Mouse (Mus musculus) MEL (cell line): ENCODE results near the gene Gm17490. TPM values are rescaled to one million over a fixed set of nuclear protein-coding genes. Genes with fewer than 3 reads are reported as not detected.

ENCODE experiments used
- DNase-seq: peaks from one replicate; pipeline ENCODE4 v3.0.0; 2011; ENCODE audit warnings: low read depth, low spot score
- H3K27ac ChIP-seq: 2 replicates; pipeline ENCODE4 v1.5.1; 2012; ENCODE audit warnings: low read depth, mild to moderate bottlenecking, control low read depth, low read length, moderate library complexity; ENCODE audit not compliant: control insufficient read depth
- H3K27me3 ChIP-seq, 2 experiments: fragments of 150-350 bp in 1 of 2; sonication (generic) in 1 of 2; 2 replicates each; pipeline ENCODE4 v1.6.1; 2012; ENCODE audit warnings: low read length in 2 of 2, mild to moderate bottlenecking in 2 of 2, improper control_type of control experiment in 1 of 2, moderate library complexity in 1 of 2; ENCODE audit not compliant: insufficient read depth in 2 of 2, control insufficient read depth in 1 of 2
- H3K36me3 ChIP-seq, 2 experiments: 2 replicates each; pipeline ENCODE4 v1.6.1; 2012 to 2014; ENCODE audit warnings: low read length in 2 of 2, improper control_type of control experiment in 1 of 2, inconsistent platforms in 1 of 2, mild to moderate bottlenecking in 1 of 2; ENCODE audit not compliant: insufficient read depth in 2 of 2, control insufficient read depth in 1 of 2
- H3K4me1 ChIP-seq, 2 experiments: fragments of 150-350 bp in 1 of 2; sonication (generic) in 1 of 2; 2 replicates each; pipeline ENCODE4 v1.6.1; 2012; ENCODE audit warnings: low read length in 2 of 2, improper control_type of control experiment in 1 of 2, mild to moderate bottlenecking in 1 of 2; ENCODE audit not compliant: insufficient read depth in 2 of 2, control insufficient read depth in 1 of 2
- H3K4me3 ChIP-seq, 2 experiments: fragments of 150-350 bp in 1 of 2; sonication (generic) in 1 of 2; 2 replicates each; pipeline ENCODE4 v1.5.1; 2012; ENCODE audit warnings: low read depth in 2 of 2, low read length in 2 of 2, mild to moderate bottlenecking in 2 of 2, moderate library complexity in 2 of 2, control low read depth in 1 of 2, improper control_type of control experiment in 1 of 2; ENCODE audit not compliant: control insufficient read depth in 1 of 2, insufficient read depth in 1 of 2
- H3K79me2 ChIP-seq: 2 replicates; pipeline ENCODE4 v1.6.1; 2012; ENCODE audit warnings: mild to moderate bottlenecking, low read length, moderate library complexity; ENCODE audit not compliant: control insufficient read depth, poor library complexity, insufficient read depth
- H3K9ac ChIP-seq: 2 replicates; pipeline ENCODE4 v1.6.1; 2012; ENCODE audit warnings: low read depth, mild to moderate bottlenecking, control low read depth, low read length, moderate library complexity; ENCODE audit not compliant: control insufficient read depth, poor library complexity, severe bottlenecking
- H3K9me3 ChIP-seq: fragments of 150-350 bp; sonication (generic); replicated peaks from 2 replicates; pipeline ENCODE4 v1.6.1; 2012; ENCODE audit warnings: mild to moderate bottlenecking, low read length, improper control_type of control experiment, moderate library complexity; ENCODE audit not compliant: insufficient read depth
- BHLHE40 ChIP-seq: IDR thresholded peaks from 2 replicates; pipeline ENCODE4 v1.6.1; 2012; ENCODE audit warnings: low read depth, mild to moderate bottlenecking, inconsistent platforms, low read length, improper control_type of control experiment, borderline replicate concordance
- CHD1 ChIP-seq: IDR thresholded peaks from 2 replicates; pipeline ENCODE4 v1.6.1; 2012; ENCODE audit warnings: low read depth, mild to moderate bottlenecking, inconsistent platforms, low read length, improper control_type of control experiment
- CTCF ChIP-seq, 3 experiments: IDR thresholded peaks in 2 of 3; conservative IDR thresholded peaks in 1 of 3; 2 replicates each; pipeline ENCODE4 v1.5.1; 2011 to 2012; ENCODE audit warnings: low read length in 3 of 3, low read depth in 2 of 3, mild to moderate bottlenecking in 2 of 3, improper control_type of control experiment in 1 of 3, inconsistent platforms in 1 of 3, mixed read lengths in 1 of 3, moderate library complexity in 1 of 3; ENCODE audit not compliant: control insufficient read depth in 1 of 3, insufficient read depth in 1 of 3, poor library complexity in 1 of 3, severe bottlenecking in 1 of 3
- E2F4 ChIP-seq: IDR thresholded peaks from 2 replicates; pipeline ENCODE4 v1.6.1; 2011; ENCODE audit warnings: low read depth, low read length, improper control_type of control experiment, borderline replicate concordance
- EP300 ChIP-seq, 2 experiments: IDR thresholded peaks; 2 replicates each; pipeline ENCODE4 v1.6.1; 2011; ENCODE audit warnings: improper control_type of control experiment in 2 of 2, low read length in 2 of 2, low read depth in 1 of 2, mild to moderate bottlenecking in 1 of 2
- ETS1 ChIP-seq: IDR thresholded peaks from 2 replicates; pipeline ENCODE4 v1.6.1; 2012; ENCODE audit warnings: low read depth, mild to moderate bottlenecking, inconsistent platforms, low read length, improper control_type of control experiment, moderate library complexity
- GABPA ChIP-seq: IDR thresholded peaks from 2 replicates; pipeline ENCODE4 v1.6.1; 2012; ENCODE audit warnings: low read depth, mild to moderate bottlenecking, inconsistent platforms, low read length, improper control_type of control experiment, moderate library complexity
- MAFK ChIP-seq: IDR thresholded peaks from 2 replicates; pipeline ENCODE4 v1.6.1; 2011; ENCODE audit warnings: low read depth, mild to moderate bottlenecking, low read length, improper control_type of control experiment, borderline replicate concordance
- MAZ ChIP-seq: IDR thresholded peaks from 2 replicates; pipeline ENCODE4 v1.6.1; 2012; ENCODE audit warnings: low read depth, mild to moderate bottlenecking, inconsistent platforms, low read length, improper control_type of control experiment
- MEF2A ChIP-seq: IDR thresholded peaks from 2 replicates; pipeline ENCODE4 v1.6.1; 2014; ENCODE audit warnings: low read depth, mild to moderate bottlenecking, inconsistent platforms, low read length, improper control_type of control experiment; ENCODE audit not compliant: poor library complexity, insufficient replicate concordance, severe bottlenecking; ENCODE audit errors: extremely low read depth
- MYB ChIP-seq: IDR thresholded peaks from 2 replicates; pipeline ENCODE4 v1.6.1; 2011; ENCODE audit warnings: mild to moderate bottlenecking, low read depth, low read length, improper control_type of control experiment
- MYC ChIP-seq: IDR thresholded peaks from 2 replicates; pipeline ENCODE4 v1.6.1; 2011; ENCODE audit warnings: low read depth, mild to moderate bottlenecking, low read length, improper control_type of control experiment, moderate library complexity
- NRF1 ChIP-seq: IDR thresholded peaks from 2 replicates; pipeline ENCODE4 v1.6.1; 2014; ENCODE audit warnings: low read depth, mild to moderate bottlenecking, inconsistent platforms, low read length, improper control_type of control experiment, moderate library complexity; ENCODE audit not compliant: poor library complexity, insufficient read depth, severe bottlenecking
- POLR2A ChIP-seq, 2 experiments: IDR thresholded peaks; 2 replicates each; pipeline ENCODE4 v1.6.1; 2011 to 2012; ENCODE audit warnings: low read length in 2 of 2, mild to moderate bottlenecking in 2 of 2, control low read depth in 1 of 2, improper control_type of control experiment in 1 of 2, low read depth in 1 of 2, moderate library complexity in 1 of 2; ENCODE audit not compliant: control insufficient read depth in 1 of 2, insufficient read depth in 1 of 2, poor library complexity in 1 of 2
- POLR2AphosphoS2 ChIP-seq: IDR thresholded peaks from 2 replicates; pipeline ENCODE4 v1.6.1; 2011; ENCODE audit warnings: low read length, improper control_type of control experiment
- SIN3A ChIP-seq: IDR thresholded peaks from 2 replicates; pipeline ENCODE4 v1.6.1; 2012; ENCODE audit warnings: low read length, improper control_type of control experiment, inconsistent platforms
- SMC3 ChIP-seq: IDR thresholded peaks from 2 replicates; pipeline ENCODE4 v1.6.1; 2011; ENCODE audit warnings: low read depth, low read length, improper control_type of control experiment
- TBP ChIP-seq: IDR thresholded peaks from 2 replicates; pipeline ENCODE4 v1.8.0; 2011; ENCODE audit warnings: low read depth, low read length, improper control_type of control experiment
- TCF12 ChIP-seq: IDR thresholded peaks from 2 replicates; pipeline ENCODE4 v1.6.1; 2014; ENCODE audit warnings: low read depth, mild to moderate bottlenecking, inconsistent platforms, low read length, improper control_type of control experiment, moderate library complexity
- UBTF ChIP-seq: IDR thresholded peaks from 2 replicates; pipeline ENCODE4 v1.6.1; 2012; ENCODE audit warnings: low read depth, mild to moderate bottlenecking, inconsistent platforms, low read length, improper control_type of control experiment, moderate library complexity, borderline replicate concordance; ENCODE audit not compliant: insufficient read depth
- ZKSCAN1 ChIP-seq: IDR thresholded peaks from 2 replicates; pipeline ENCODE4 v1.6.1; 2012; ENCODE audit warnings: low read depth, mild to moderate bottlenecking, inconsistent platforms, low read length, improper control_type of control experiment, moderate library complexity
- polyA plus RNA-seq, 2 experiments: library from polyadenylated mRNA; stranded (reverse) in 1 of 2; unstranded in 1 of 2; fragments of >175 nt in 1 of 2; fragments of >200 nt in 1 of 2; gene quantifications; 2 replicates each; pipeline versions ENCODE4 v1.2.1 to v1.2.4; 2012; ENCODE audit warnings: low replicate concordance in 2 of 2, low read depth in 1 of 2; ENCODE audit not compliant: insufficient read length in 2 of 2, insufficient read depth in 1 of 2, missing spikeins in 1 of 2
- total RNA-seq: library from RNA; depleted of rRNA; stranded (reverse); fragments of 300-350 nt; gene quantifications from 2 replicates; pipeline ENCODE4 v1.2.3, GENCODE M21; 2012

Gm17490 gene
- total and polyA plus RNA-seq, 3 experiments, result not detected

- H3K27ac ChIP-seq, result no peak overlapping the region
- TF ChIP-seq BHLHE40 (no peak), ZKSCAN1 (no peak), MYB (no peak), CTCF (IDR thresholded peaks at IDR 0.05 in 2 of 3, conservative IDR thresholded peaks at IDR 0.05 in 1 of 3; ENCODE audit: control insufficient read depth in 1 of 3, insufficient read depth in 1 of 3, low read depth in 2 of 3, low read length in 3 of 3, poor library complexity in 1 of 3, severe bottlenecking in 1 of 3) (no peak), MYC (no peak), TCF12 (no peak), GABPA (no peak)
- peaks cover 0 to 1% of the 10 kb centered on the region in 2 experiments; a peak in 2 of 4 replicates for H3K27me3 ChIP-seq
- no peaks in the 10 kb centered on the region for H3K4me1 ChIP-seq
- no peak overlapping the region for H3K4me3 ChIP-seq
- no peaks in the 10 kb centered on the region for H3K79me2 ChIP-seq
- H3K9me3 ChIP-seq, result no peaks in the 10 kb centered on the region
- no peak for DNase-seq
- no peaks in the 10 kb centered on the region for H3K36me3 ChIP-seq
- no peak overlapping the region for H3K9ac ChIP-seq
These were observed 18.0 kb upstream of the Gm17490 start for GRCm38 (mm10) chr2:11644057-11644456.

DNA sequence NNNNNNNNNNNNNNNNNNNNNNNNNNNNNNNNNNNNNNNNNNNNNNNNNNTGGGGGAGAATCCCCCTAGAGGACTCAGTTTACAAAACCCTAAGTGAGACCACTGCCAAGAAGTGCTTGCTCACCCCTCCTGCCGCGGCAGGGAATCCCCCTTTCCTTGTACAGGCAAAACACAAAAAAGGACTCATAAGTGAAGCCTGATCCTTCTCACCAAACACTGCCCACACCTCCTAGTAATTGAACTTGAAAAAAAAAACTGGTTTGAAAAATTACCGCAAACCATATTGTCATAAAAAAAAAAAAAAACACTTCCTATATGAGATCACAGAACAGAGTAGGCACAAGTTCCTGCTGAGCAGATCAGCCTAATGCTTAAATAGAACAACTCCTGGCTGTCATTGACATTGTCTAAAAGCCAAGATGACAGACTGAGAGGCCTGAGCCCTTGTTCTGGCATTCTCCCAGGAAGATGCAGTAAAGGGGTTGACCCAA lies 16.4 kb upstream of the Gm17490 start, which contains the start of gene Il2ra:
TSS of gene Il2ra (plus strand) at position 357 of the 491 bp plus-strand sequence.
- Histone ChIP-seq H3K9me3 (no peaks in the 10 kb centered on the region), H3K4me1 (no peaks in the 10 kb centered on the region), H3K27me3 (peaks cover 0 to 1% of the 10 kb centered on the region in 2 experiments; a peak in 2 of 4 replicates), H3K79me2 (no peaks in the 10 kb centered on the region), H3K36me3 (no peaks in the 10 kb centered on the region), H3K27ac (no peak within 1 kb of the TSS), H3K9ac (no peak within 1 kb of the TSS), H3K4me3 (no peak within 1 kb of the TSS)
- no peak for DNase-seq
- no peak for TF ChIP-seq SIN3A
- no peak for TF ChIP-seq MYB
- TF ChIP-seq MAFK, result no peak
- no peak for TF ChIP-seq CTCF (IDR thresholded peaks at IDR 0.05 in 2 of 3, conservative IDR thresholded peaks at IDR 0.05 in 1 of 3; ENCODE audit: control insufficient read depth in 1 of 3, insufficient read depth in 1 of 3, low read depth in 2 of 3, low read length in 3 of 3, poor library complexity in 1 of 3, severe bottlenecking in 1 of 3)
- no peak for TF ChIP-seq ETS1
- no peak for TF ChIP-seq GABPA
- no peak for TF ChIP-seq E2F4
- TF ChIP-seq MAZ, result no peak
- no peak for TF ChIP-seq CHD1
- no peak for TF ChIP-seq SMC3
- TF ChIP-seq TBP, result no peak
- TF ChIP-seq POLR2A (IDR thresholded peaks at IDR 0.05; ENCODE audit: control insufficient read depth in 1 of 2, insufficient read depth in 1 of 2, low read depth in 1 of 2, low read length in 2 of 2, poor library complexity in 1 of 2), result no peak
- TF ChIP-seq UBTF, result no peak
- TF ChIP-seq EP300 (IDR thresholded peaks at IDR 0.05; ENCODE audit: low read depth in 1 of 2, low read length in 2 of 2), result no peak
- no peak for TF ChIP-seq MEF2A
- no peak for TF ChIP-seq TCF12
- no peak for TF ChIP-seq NRF1
- no peak for TF ChIP-seq POLR2AphosphoS2
